Mouse (Mus musculus): ENCODE results near the gene Maff.

DNA sequence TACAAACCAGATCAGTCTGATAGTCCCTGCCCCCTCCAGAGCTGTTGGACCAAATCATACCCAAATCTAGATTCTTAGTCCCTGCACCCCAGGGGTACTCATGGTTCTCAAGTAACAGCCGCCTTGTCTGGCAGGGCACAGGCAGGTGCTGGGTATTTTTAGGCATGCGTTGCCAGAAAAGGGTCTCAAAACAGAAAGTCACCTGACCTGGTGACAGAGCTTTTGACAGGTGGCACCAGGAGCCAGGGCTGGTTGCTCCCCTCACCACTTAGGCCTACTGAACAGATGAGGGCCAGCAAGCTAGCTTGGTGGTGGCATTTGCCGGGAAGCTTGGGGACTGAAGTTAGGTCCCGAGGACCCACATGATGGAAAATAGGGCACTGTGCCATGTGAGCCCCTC, 60.1 kb downstream of the Maff start:
- TF ChIP-seq CTCF (IDR thresholded peaks at IDR 0.05; ENCODE audit: low read depth, low read length) (no peak), TAL1 (conservative IDR thresholded peaks at IDR 0.05; ENCODE audit: low read depth, low read length) (no peak)
